Mouse (Mus musculus): Measurements from ENCODE around the gene Hoxa4. TPM values are rescaled to one million over a fixed set of nuclear protein-coding genes. Genes with fewer than 3 reads are reported as not detected.
A peak's percentile ranks its signal among the peaks of the same experiment; 100 is the strongest.

Hoxa4 gene
- polyA plus RNA-seq, 1 experiment from 2014 or later: not detected

DNA sequence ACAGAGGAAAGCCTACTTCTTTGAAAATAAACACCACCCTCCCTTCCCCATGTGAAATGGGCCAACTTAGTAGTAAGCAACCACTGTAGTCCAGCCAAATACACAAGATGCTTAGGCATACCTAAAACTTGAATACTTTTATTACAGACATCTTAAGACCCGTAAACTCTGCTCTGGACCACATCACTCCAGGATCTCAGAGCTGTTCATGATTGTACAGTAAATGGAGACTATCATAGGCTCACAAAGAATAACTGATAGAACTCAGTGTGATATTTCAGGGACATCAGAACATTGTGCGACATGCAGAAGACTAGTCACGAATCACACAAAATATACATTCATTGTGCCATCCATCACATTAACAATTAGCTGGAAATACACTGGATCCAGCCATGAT, 36.1 kb downstream of the Hoxa4 start:
- H3K36me3 ChIP-seq (ENCODE audit: control insufficient read depth, insufficient read depth, low read length): no peaks in the 10 kb centered on the region
- WGBS: 45% methylated on average over 3 of the region's 3 CpGs
- peaks cover 88% of the 10 kb centered on the region for H3K27me3 ChIP-seq (ENCODE audit: control insufficient read depth, insufficient read depth, low read depth, low read length)

GRCm38 (mm10) chr6:52154044-52154443, 37.5 kb downstream of the Hoxa4 start:
- peaks cover 86% of the 10 kb centered on the region for H3K27me3 ChIP-seq (ENCODE audit: control insufficient read depth, insufficient read depth, low read depth, low read length)
- 2% methylated on average over 5 of the region's 5 CpGs for whole genome bisulfite sequencing
- no peak for ATAC-seq

More for the DNA sequence above, 36.1 kb downstream of the Hoxa4 start:
- Histone ChIP-seq H3K9me3 (replicated peaks; ENCODE audit: control insufficient read depth, low read length, poor library complexity, severe bottlenecking) (no peaks in the 10 kb centered on the region), H3K27ac (ENCODE audit: low read length) (no peak overlapping the region), H3K9ac (ENCODE audit: low read depth, low read length) (no peak overlapping the region), H3K4me2 (ENCODE audit: low read length) (no peak overlapping the region), H3K4me1 (ENCODE audit: control insufficient read depth, insufficient read depth, low read length) (peaks cover 10% of the 10 kb centered on the region), H3K4me3 (ENCODE audit: low read depth, low read length) (no peak overlapping the region)
- no peak for ATAC-seq

GRCm38 (mm10) chr6:52153270-52153669, 38.3 kb downstream of the Hoxa4 start:
- Histone ChIP-seq H3K36me3 (ENCODE audit: control insufficient read depth, insufficient read depth, low read length) (no peaks in the 10 kb centered on the region), H3K9ac (ENCODE audit: low read depth, low read length) (no peak overlapping the region), H3K27ac (ENCODE audit: low read length) (no peak overlapping the region), H3K4me1 (ENCODE audit: control insufficient read depth, insufficient read depth, low read length) (peaks cover 3% of the 10 kb centered on the region), H3K27me3 (ENCODE audit: control insufficient read depth, insufficient read depth, low read depth, low read length) (peaks cover 82% of the 10 kb centered on the region), H3K4me3 (ENCODE audit: low read depth, low read length) (no peak overlapping the region), H3K4me2 (ENCODE audit: low read length) (no peak overlapping the region), H3K9me3 (replicated peaks; ENCODE audit: control insufficient read depth, low read length, poor library complexity, severe bottlenecking) (no peaks in the 10 kb centered on the region; the same call in 1 of the 2 replicates)
- under 1% methylated on average over 6 of the region's 6 CpGs for WGBS
- ATAC-seq: no peak

More at GRCm38 (mm10) chr6:52154044-52154443, 37.5 kb downstream of the Hoxa4 start:
- Histone ChIP-seq H3K27ac (ENCODE audit: low read length) (no peak overlapping the region), H3K36me3 (ENCODE audit: control insufficient read depth, insufficient read depth, low read length) (no peaks in the 10 kb centered on the region), H3K4me3 (ENCODE audit: low read depth, low read length) (no peak overlapping the region), H3K4me2 (ENCODE audit: low read length) (no peak overlapping the region), H3K4me1 (ENCODE audit: control insufficient read depth, insufficient read depth, low read length) (peaks cover 10% of the 10 kb centered on the region), H3K9ac (ENCODE audit: low read depth, low read length) (no peak overlapping the region), H3K9me3 (replicated peaks; ENCODE audit: control insufficient read depth, low read length, poor library complexity, severe bottlenecking) (no peaks in the 10 kb centered on the region; the same call in 1 of the 2 replicates)

DNA sequence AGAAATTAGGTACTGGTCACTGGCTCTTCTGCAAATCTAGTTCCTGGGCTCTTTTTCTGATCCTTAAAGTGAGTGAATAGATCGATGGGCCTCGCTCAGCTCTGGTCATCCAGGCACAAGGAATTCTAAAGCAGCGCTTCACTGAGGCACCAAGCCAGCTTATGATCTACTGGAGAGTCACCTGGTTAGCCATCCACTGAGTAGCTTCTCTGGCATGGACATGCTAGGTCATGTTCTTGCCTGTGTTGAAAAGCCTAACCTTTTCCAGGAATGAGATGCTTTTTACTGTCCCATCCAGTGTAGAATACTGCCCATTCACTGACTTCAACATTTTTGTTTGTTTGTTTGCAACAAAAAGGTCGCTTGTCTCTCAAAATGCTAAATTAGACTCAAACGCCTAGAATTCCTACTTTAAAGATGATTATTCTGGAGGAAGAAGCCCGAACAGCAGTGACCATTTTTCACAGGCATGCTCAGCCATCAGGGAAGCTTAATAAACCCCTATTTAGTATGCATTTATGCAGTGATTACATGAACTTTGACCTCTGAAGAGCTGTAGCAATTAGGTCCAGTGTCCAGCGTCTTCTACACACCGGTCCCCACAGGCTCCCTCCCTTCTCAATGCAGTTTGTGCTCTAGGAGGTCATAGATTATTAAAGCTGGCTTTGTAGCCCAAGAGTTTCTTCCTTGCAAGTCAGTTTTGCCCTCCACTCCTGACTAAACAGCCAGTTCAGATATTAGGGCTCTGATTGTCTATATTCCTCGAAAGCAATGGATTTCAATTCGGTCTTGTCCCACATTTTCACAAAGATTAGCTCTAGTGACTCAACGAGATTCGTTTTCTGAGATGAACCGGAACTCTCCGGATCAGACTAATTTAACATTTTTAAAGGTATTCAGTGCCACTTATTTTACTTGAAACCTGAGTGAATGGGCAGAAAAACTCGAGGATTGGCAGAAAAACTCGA, 39.0 kb downstream of the Hoxa4 start:
- no peaks in the 10 kb centered on the region; the same call in 1 of the 2 replicates for H3K9me3 ChIP-seq (replicated peaks; ENCODE audit: control insufficient read depth, low read length, poor library complexity, severe bottlenecking)
- no peak overlapping the region for H3K27ac ChIP-seq (ENCODE audit: low read length)
- no peak overlapping the region for H3K4me3 ChIP-seq (ENCODE audit: low read depth, low read length)
- ATAC-seq: no peak
- no peak overlapping the region for H3K9ac ChIP-seq (ENCODE audit: low read depth, low read length)
- WGBS: 2% methylated on average over 16 of the region's 16 CpGs
- peaks cover 82% of the 10 kb centered on the region for H3K27me3 ChIP-seq (ENCODE audit: control insufficient read depth, insufficient read depth, low read depth, low read length)
- H3K36me3 ChIP-seq (ENCODE audit: control insufficient read depth, insufficient read depth, low read length): no peaks in the 10 kb centered on the region
- no peaks in the 10 kb centered on the region for H3K4me1 ChIP-seq (ENCODE audit: control insufficient read depth, insufficient read depth, low read length)
- H3K4me2 ChIP-seq (ENCODE audit: low read length): no peak overlapping the region

GRCm38 (mm10) chr6:52151571-52151970, 40.0 kb downstream of the Hoxa4 start:
- 2% methylated on average over 4 of the region's 4 CpGs for WGBS
- Histone ChIP-seq H3K36me3 (ENCODE audit: control insufficient read depth, insufficient read depth, low read length) (no peaks in the 10 kb centered on the region), H3K9me3 (replicated peaks; ENCODE audit: control insufficient read depth, low read length, poor library complexity, severe bottlenecking) (no peaks in the 10 kb centered on the region; the same call in 1 of the 2 replicates), H3K9ac (ENCODE audit: low read depth, low read length) (no peak overlapping the region), H3K27ac (ENCODE audit: low read length) (no peak overlapping the region), H3K4me2 (ENCODE audit: low read length) (no peak overlapping the region), H3K4me3 (ENCODE audit: low read depth, low read length) (no peak overlapping the region), H3K4me1 (ENCODE audit: control insufficient read depth, insufficient read depth, low read length) (no peaks in the 10 kb centered on the region), H3K27me3 (ENCODE audit: control insufficient read depth, insufficient read depth, low read depth, low read length) (peaks cover 81% of the 10 kb centered on the region)
- no peak for ATAC-seq

GRCm38 (mm10) chr6:52150401-52150966, 41.1 kb downstream of the Hoxa4 start:
- Histone ChIP-seq H3K27ac (ENCODE audit: low read length) (no peak overlapping the region), H3K4me3 (ENCODE audit: low read depth, low read length) (no peak overlapping the region), H3K4me2 (ENCODE audit: low read length) (no peak overlapping the region), H3K36me3 (ENCODE audit: control insufficient read depth, insufficient read depth, low read length) (no peaks in the 10 kb centered on the region), H3K4me1 (ENCODE audit: control insufficient read depth, insufficient read depth, low read length) (no peaks in the 10 kb centered on the region), H3K27me3 (ENCODE audit: control insufficient read depth, insufficient read depth, low read depth, low read length) (peaks cover 74% of the 10 kb centered on the region), H3K9me3 (replicated peaks; ENCODE audit: control insufficient read depth, low read length, poor library complexity, severe bottlenecking) (no peaks in the 10 kb centered on the region; the same call in 1 of the 2 replicates), H3K9ac (ENCODE audit: low read depth, low read length) (no peak overlapping the region)
- no peak for ATAC-seq
- WGBS: 4% methylated on average over 16 of the region's 16 CpGs

MicroRNA genes within 50 kb of the gene (microRNA counts, 519-probe panel; counts per million panel counts)
- 386 counts per million, percentile 18 among the panel's probes with 10 or more counts for microRNA mmu-miR-196b

Small RNA genes within 50 kb of the gene (microRNA-seq; reads per million reads assigned to microRNA genes)
- 22.2 reads per million, percentile 38 among the genes with 10 or more reads in this experiment for gene Mir196b

Other genes starting within 250 kb of the Hoxa4 start
- gene Skap2, start 179.2 kb downstream of the Hoxa4 start, polyA plus RNA-seq (2015; fragmentation: Nextera tagmentation; extraction: Ambion mirVana): 4.8 and 7.0 TPM in 2 replicates
- gene Hoxa1, start 33.4 kb downstream of the Hoxa4 start, polyA plus RNA-seq (2015; fragmentation: Nextera tagmentation; extraction: Ambion mirVana): 0.20 TPM in 1 of 2 replicates, not detected in the other
- 0.10 and 0.22 TPM in 2 replicates for gene Hoxa2, start 26.9 kb downstream of the Hoxa4 start, polyA plus RNA-seq (2015; fragmentation: Nextera tagmentation; extraction: Ambion mirVana)
- gene 5730596B20Rik, start 14.3 kb downstream of the Hoxa4 start, polyA plus RNA-seq (2015; fragmentation: Nextera tagmentation; extraction: Ambion mirVana): not detected in 2 replicates
- 0.21 TPM in 1 of 2 replicates, not detected in the other for gene Hoxa5, start 12.8 kb upstream of the Hoxa4 start, polyA plus RNA-seq (2015; fragmentation: Nextera tagmentation; extraction: Ambion mirVana)
- gene Hoxa6, start 17.0 kb upstream of the Hoxa4 start, polyA plus RNA-seq (2015; fragmentation: Nextera tagmentation; extraction: Ambion mirVana): not detected in 2 replicates
- not detected in 2 replicates for gene Hoxa3, start 21.6 kb upstream of the Hoxa4 start, polyA plus RNA-seq (2015; fragmentation: Nextera tagmentation; extraction: Ambion mirVana)
- gene Gm28308, start 21.6 kb upstream of the Hoxa4 start, polyA plus RNA-seq (2015; fragmentation: Nextera tagmentation; extraction: Ambion mirVana): not detected in 2 replicates
- not detected in 2 replicates for gene Hoxa7, start 30.1 kb upstream of the Hoxa4 start, polyA plus RNA-seq (2015; fragmentation: Nextera tagmentation; extraction: Ambion mirVana)
- not detected in 2 replicates for gene Hoxa9, start 39.3 kb upstream of the Hoxa4 start, polyA plus RNA-seq (2015; fragmentation: Nextera tagmentation; extraction: Ambion mirVana)
- gene Hoxa10, start 49.1 kb upstream of the Hoxa4 start, polyA plus RNA-seq (2015; fragmentation: Nextera tagmentation; extraction: Ambion mirVana): not detected in 2 replicates
- gene Hoxa11, start 54.1 kb upstream of the Hoxa4 start, polyA plus RNA-seq (2015; fragmentation: Nextera tagmentation; extraction: Ambion mirVana): not detected in 2 replicates
- not detected in 2 replicates for gene Hoxa13, start 69.1 kb upstream of the Hoxa4 start, polyA plus RNA-seq (2015; fragmentation: Nextera tagmentation; extraction: Ambion mirVana)
- gene Evx1, start 121.7 kb upstream of the Hoxa4 start, polyA plus RNA-seq (2015; fragmentation: Nextera tagmentation; extraction: Ambion mirVana): 0.46 and 0.48 TPM in 2 replicates

All from midbrain, embryonic 16.5 days (tissue).